Mouse (Mus musculus) neural tube, embryonic 13.5 days (tissue): ENCODE data around the gene Sacs. TPM values are rescaled to one million over a fixed set of nuclear protein-coding genes. Genes with fewer than 3 reads are reported as not detected.

Experiments
- ATAC-seq: fragments of 200-750 bp; cut with Nextera tagmentation; 2 replicates; pipeline ENCODE4 v1.8.0; 2017; ENCODE audit warnings: low read depth, mild to moderate bottlenecking, moderate TSS enrichment, moderate library complexity
- H3K27ac ChIP-seq: fragments of 300-500 bp; sonication (generic); replicated peaks from 2 replicates; pipeline ENCODE4 v1.5.1; 2015; ENCODE audit warnings: moderate library complexity, mild to moderate bottlenecking, inconsistent platforms
- H3K27me3 ChIP-seq: fragments of 300-500 bp; sonication (generic); 2 replicates; pipeline ENCODE4 v1.6.1; 2015; ENCODE audit warnings: mild to moderate bottlenecking, inconsistent platforms
- H3K36me3 ChIP-seq: fragments of 300-500 bp; sonication (generic); 2 replicates; pipeline ENCODE4 v1.6.1; 2015; ENCODE audit warnings: mild to moderate bottlenecking, inconsistent platforms
- H3K4me1 ChIP-seq: fragments of 300-500 bp; sonication (generic); replicated peaks from 2 replicates; pipeline ENCODE4 v1.6.1; 2015; ENCODE audit warnings: inconsistent platforms
- H3K4me2 ChIP-seq: fragments of 300-500 bp; sonication (generic); 2 replicates; pipeline ENCODE4 v1.6.1; 2015; ENCODE audit warnings: inconsistent platforms, mild to moderate bottlenecking, moderate library complexity
- H3K4me3 ChIP-seq: fragments of 300-500 bp; sonication (generic); 2 replicates; pipeline ENCODE4 v1.5.1; 2015; ENCODE audit warnings: mild to moderate bottlenecking, inconsistent platforms
- H3K9ac ChIP-seq: fragments of 300-500 bp; sonication (generic); 2 replicates; pipeline ENCODE4 v1.6.1; 2015; ENCODE audit warnings: moderate library complexity, mild to moderate bottlenecking, inconsistent platforms
- H3K9me3 ChIP-seq: fragments of 300-500 bp; sonication (generic); 2 replicates; pipeline ENCODE4 v1.6.1; 2016; ENCODE audit warnings: inconsistent platforms
- WGBS: fragments of 180-500 bp; shearing (Covaris S2); methylation state at CpG from one replicate; pipeline ENCODE4 v1.1.7; 2015; 5-methylcytosine and 5-hydroxymethylcytosine counted together
- polyA plus RNA-seq: library from polyadenylated mRNA; unstranded; fragments of >200 nt; fragmentation: Nextera tagmentation; extraction: Ambion mirVana; gene quantifications from 2 replicates; pipeline ENCODE4 v1.2.1, GENCODE M21; 2015

Sacs gene
- polyA plus RNA-seq, 1 experiment from 2014 or later: 6.5 TPM

- no peak for ATAC-seq
- Histone ChIP-seq H3K27ac (no peak overlapping the region), H3K9me3 (no peaks in the 10 kb centered on the region), H3K36me3 (no peaks in the 10 kb centered on the region), H3K27me3 (no peaks in the 10 kb centered on the region; the same call in 1 of the 2 replicates), H3K4me3 (no peak overlapping the region), H3K4me2 (no peak overlapping the region), H3K9ac (no peak overlapping the region), H3K4me1 (peaks cover 14% of the 10 kb centered on the region)
- 88% methylated on average over 3 of the region's 3 CpGs for WGBS
Measured at GRCm38 (mm10) chr14:61164461-61164860, 26.2 kb downstream of the Sacs start.

DNA sequence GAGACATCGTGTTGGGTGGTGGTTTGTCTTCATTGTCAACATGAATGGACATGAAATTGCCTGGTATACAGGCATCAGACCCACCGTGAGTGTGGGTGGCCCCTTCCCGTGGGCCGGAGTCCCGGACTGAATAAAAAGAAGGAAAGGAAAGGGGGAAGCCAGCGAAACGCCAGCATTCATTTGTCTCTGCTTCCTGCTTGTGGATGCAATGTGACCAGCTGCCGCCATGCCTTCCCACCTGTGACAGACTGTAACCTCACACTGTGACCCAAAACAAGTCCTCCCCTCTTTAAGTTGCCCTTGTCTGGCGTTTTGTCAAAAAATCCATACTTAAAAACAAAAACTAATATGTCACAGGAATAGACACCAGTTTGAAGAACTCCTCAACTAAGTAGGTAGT is 27.7 kb downstream of the Sacs start:
- 83% methylated on average over 9 of the region's 9 CpGs for WGBS
- H3K27ac ChIP-seq: no peak overlapping the region
- no peaks in the 10 kb centered on the region; the same call in 1 of the 2 replicates for H3K27me3 ChIP-seq
- H3K9me3 ChIP-seq: no peaks in the 10 kb centered on the region
- H3K4me3 ChIP-seq: no peak overlapping the region
- H3K4me1 ChIP-seq: peaks cover 7% of the 10 kb centered on the region
- ATAC-seq: no peak
- no peak overlapping the region for H3K9ac ChIP-seq
- H3K4me2 ChIP-seq: no peak overlapping the region
- no peaks in the 10 kb centered on the region for H3K36me3 ChIP-seq

DNA sequence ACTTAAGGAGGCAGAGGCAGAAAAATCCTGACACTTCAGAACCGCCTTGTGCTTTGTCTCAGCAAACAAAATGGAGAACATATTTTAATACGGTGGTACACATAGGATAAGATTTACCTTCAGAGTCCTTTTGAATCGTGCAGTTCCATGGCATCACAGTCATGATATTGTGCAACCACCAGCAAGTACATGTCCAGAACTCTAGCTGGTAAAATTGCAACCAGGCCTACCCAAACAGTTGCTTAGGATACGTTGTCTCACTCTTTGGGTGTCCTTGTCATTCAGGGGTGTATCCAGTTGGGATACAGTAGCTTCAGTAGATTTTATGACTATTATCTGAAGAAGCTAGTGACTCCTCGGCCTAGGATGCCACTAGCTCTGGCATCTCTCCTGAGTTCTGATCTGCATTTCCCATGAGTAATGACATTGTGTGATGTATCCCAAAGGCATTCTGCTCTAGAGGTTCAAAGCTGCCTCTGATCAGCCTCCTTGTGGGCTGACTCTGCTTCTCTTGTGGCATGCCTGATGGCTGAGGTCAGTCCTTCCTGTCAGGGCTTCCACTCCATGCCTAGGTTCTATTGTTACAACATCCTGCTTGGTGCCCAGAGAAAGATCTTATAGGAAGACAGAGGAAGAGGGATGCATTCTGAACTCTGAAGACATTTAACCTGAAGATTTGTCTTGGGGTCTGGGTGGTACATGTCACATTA is 33.2 kb downstream of the Sacs start:
- Histone ChIP-seq H3K9me3 (no peaks in the 10 kb centered on the region), H3K27ac (no peak overlapping the region), H3K4me2 (no peak overlapping the region), H3K4me3 (no peak overlapping the region), H3K4me1 (peaks cover 29% of the 10 kb centered on the region), H3K36me3 (no peaks in the 10 kb centered on the region), H3K27me3 (no peaks in the 10 kb centered on the region; the same call in 1 of the 2 replicates), H3K9ac (no peak overlapping the region)
- WGBS: 91% methylated on average over 5 of the region's 5 CpGs
- no peak for ATAC-seq

GRCm38 (mm10) chr14:61172548-61173158 is 34.4 kb downstream of the Sacs start:
- Histone ChIP-seq H3K4me2 (peak overlapping the region; percentile 65), H3K27me3 (no peaks in the 10 kb centered on the region; the same call in 1 of the 2 replicates), H3K9ac (peak overlapping the region; percentile 89), H3K4me3 (peak overlapping the region; percentile 72), H3K4me1 (peaks cover 31% of the 10 kb centered on the region), H3K27ac (peak overlapping the region; percentile 96), H3K36me3 (no peaks in the 10 kb centered on the region), H3K9me3 (no peaks in the 10 kb centered on the region)
- 0% methylated on average over 52 of the region's 52 CpGs for WGBS
- peak; percentile 99 for ATAC-seq

DNA sequence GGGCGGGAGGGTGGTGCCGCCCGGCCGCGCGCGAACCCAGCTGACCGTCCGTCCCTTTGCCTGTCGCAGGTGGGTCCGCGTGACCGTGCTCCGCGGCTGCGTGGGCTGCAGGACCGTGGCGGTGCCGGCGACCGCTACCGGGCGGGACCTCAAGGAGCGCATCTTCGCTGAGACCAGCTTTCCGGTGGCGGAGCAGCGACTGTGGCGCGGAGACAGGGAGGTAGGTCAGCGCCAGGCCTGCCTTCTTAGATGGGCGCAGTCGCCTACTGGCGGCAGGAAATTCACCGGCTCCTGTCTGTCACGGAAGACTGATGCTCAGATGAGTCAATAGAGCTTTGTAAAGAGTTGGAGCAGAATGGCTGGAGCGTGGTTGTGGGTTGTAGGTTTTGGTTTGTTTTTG is 35.0 kb downstream of the Sacs start:
- Histone ChIP-seq H3K4me2 (peak overlapping the region; percentile 65), H3K9ac (peak overlapping the region; percentile 89), H3K27ac (peak overlapping the region; percentile 96), H3K4me1 (peaks cover 31% of the 10 kb centered on the region), H3K27me3 (no peaks in the 10 kb centered on the region; the same call in 1 of the 2 replicates), H3K9me3 (no peaks in the 10 kb centered on the region), H3K4me3 (peak overlapping the region; percentile 72), H3K36me3 (no peaks in the 10 kb centered on the region)
- WGBS: 0% methylated on average over 37 of the region's 37 CpGs
- ATAC-seq: peak; percentile 73

GRCm38 (mm10) chr14:61191904-61192303 is 53.6 kb downstream of the Sacs start:
- H3K27me3 ChIP-seq: no peaks in the 10 kb centered on the region
- ATAC-seq: no peak
- no peak overlapping the region for H3K9ac ChIP-seq
- no peaks in the 10 kb centered on the region for H3K9me3 ChIP-seq
- H3K4me1 ChIP-seq: no peaks in the 10 kb centered on the region; the same call in 1 of the 2 replicates
- H3K4me2 ChIP-seq: no peak overlapping the region
- H3K36me3 ChIP-seq: peaks cover 67% of the 10 kb centered on the region
- WGBS: 91% methylated on average over 7 of the region's 7 CpGs
- no peak overlapping the region for H3K27ac ChIP-seq
- H3K4me3 ChIP-seq: no peak overlapping the region

GRCm38 (mm10) chr14:61192326-61192725 is 54.1 kb downstream of the Sacs start:
- peaks cover 70% of the 10 kb centered on the region for H3K36me3 ChIP-seq
- no peaks in the 10 kb centered on the region for H3K27me3 ChIP-seq
- no peak overlapping the region for H3K4me2 ChIP-seq
- H3K27ac ChIP-seq: no peak overlapping the region
- ATAC-seq: no peak
- no peak overlapping the region for H3K9ac ChIP-seq
- H3K4me3 ChIP-seq: no peak overlapping the region
- 88% methylated on average over 10 of the region's 10 CpGs for WGBS
- H3K9me3 ChIP-seq: no peaks in the 10 kb centered on the region
- H3K4me1 ChIP-seq: no peaks in the 10 kb centered on the region; the same call in 1 of the 2 replicates

DNA sequence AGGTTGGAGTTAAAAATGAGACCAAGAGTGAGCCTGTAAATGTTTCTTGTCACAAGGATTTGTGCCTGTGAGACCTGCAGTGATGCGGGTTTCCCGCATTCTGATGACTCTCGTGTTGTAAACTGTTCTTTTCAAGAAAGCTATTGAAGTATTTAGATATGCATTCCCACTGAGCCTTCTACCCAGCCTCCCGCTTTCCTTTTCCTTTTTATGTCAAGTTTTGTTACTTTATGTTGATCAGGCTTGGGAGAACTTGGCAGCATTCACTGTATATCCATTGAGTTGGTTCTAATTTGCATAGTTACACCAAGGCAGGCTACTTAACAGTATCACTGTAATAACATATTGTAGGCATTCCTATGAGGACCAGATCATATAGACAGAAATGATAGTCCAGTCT is 56.2 kb downstream of the Sacs start:
- 44% methylated on average over 4 of the region's 4 CpGs for WGBS
- no peaks in the 10 kb centered on the region for H3K27me3 ChIP-seq
- peaks cover 77% of the 10 kb centered on the region for H3K36me3 ChIP-seq
- H3K9me3 ChIP-seq: no peaks in the 10 kb centered on the region
- no peak overlapping the region for H3K9ac ChIP-seq
- no peak overlapping the region for H3K4me2 ChIP-seq
- no peak overlapping the region for H3K4me3 ChIP-seq
- ATAC-seq: no peak
- no peak overlapping the region for H3K27ac ChIP-seq
- no peaks in the 10 kb centered on the region for H3K4me1 ChIP-seq

DNA sequence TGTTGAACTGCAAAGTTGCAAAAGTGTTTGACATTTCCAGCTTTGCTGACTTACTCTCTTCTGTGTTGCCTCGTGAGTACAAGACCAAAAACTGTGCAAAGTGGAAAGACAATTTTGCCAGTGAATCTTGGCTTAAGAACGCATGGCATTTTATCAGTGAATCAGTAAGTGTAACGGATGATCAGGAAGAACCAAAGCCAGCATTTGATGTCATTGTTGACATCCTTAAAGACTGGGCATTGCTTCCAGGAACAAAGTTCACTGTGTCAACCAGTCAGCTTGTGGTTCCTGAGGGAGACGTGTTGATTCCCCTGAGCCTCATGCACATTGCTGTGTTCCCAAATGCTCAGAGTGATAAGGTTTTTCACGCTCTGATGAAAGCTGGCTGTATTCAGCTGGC is 71.9 kb downstream of the Sacs start:
- Histone ChIP-seq H3K36me3 (peaks cover 97% of the 10 kb centered on the region), H3K4me2 (no peak overlapping the region), H3K9me3 (peaks cover 15% of the 10 kb centered on the region; the same call in 1 of the 2 replicates), H3K9ac (no peak overlapping the region), H3K4me1 (no peaks in the 10 kb centered on the region), H3K27me3 (no peaks in the 10 kb centered on the region), H3K27ac (no peak overlapping the region), H3K4me3 (no peak overlapping the region)
- 98% methylated on average over 5 of the region's 5 CpGs for WGBS
- ATAC-seq: no peak

GRCm38 (mm10) chr14:61211754-61212153 is 73.5 kb downstream of the Sacs start:
- peaks cover 10% of the 10 kb centered on the region; the same call in 1 of the 2 replicates for H3K9me3 ChIP-seq
- H3K4me1 ChIP-seq: no peaks in the 10 kb centered on the region
- H3K9ac ChIP-seq: no peak overlapping the region
- no peaks in the 10 kb centered on the region for H3K27me3 ChIP-seq
- peaks cover 85% of the 10 kb centered on the region for H3K36me3 ChIP-seq
- ATAC-seq: no peak
- WGBS: 97% methylated on average over 6 of the region's 6 CpGs
- H3K27ac ChIP-seq: no peak overlapping the region
- no peak overlapping the region for H3K4me2 ChIP-seq
- H3K4me3 ChIP-seq: no peak overlapping the region

GRCm38 (mm10) chr14:61221166-61221565 is 82.9 kb downstream of the Sacs start:
- no peaks in the 10 kb centered on the region for H3K36me3 ChIP-seq
- 85% methylated on average over 5 of the region's 5 CpGs for WGBS
- ATAC-seq: no peak
- no peak overlapping the region for H3K4me2 ChIP-seq
- H3K9me3 ChIP-seq: no peaks in the 10 kb centered on the region
- no peaks in the 10 kb centered on the region; the same call in 1 of the 2 replicates for H3K4me1 ChIP-seq
- no peaks in the 10 kb centered on the region for H3K27me3 ChIP-seq
- H3K9ac ChIP-seq: no peak overlapping the region
- H3K27ac ChIP-seq: no peak overlapping the region
- no peak overlapping the region for H3K4me3 ChIP-seq

DNA sequence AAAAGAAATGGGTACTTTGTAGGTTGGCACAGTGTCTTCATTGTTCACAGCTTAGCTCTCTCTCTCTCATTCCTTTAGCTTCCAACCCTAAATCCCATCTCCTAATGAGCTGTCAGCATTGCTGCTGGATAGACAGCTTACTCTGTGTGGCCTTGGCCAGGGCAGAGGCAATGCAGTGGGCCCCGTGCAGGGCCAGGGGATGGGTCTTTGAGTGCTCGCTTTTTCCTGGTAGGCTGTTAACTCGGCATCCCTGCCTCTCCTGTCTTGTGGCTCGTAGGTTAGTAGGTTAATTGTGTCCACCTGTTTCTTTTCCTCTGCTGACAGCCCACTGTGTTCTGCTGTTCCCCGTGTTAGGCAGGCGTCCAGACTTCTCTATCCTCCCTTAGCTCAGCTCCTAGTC is 84.2 kb downstream of the Sacs start:
- H3K4me1 ChIP-seq: no peaks in the 10 kb centered on the region; the same call in 1 of the 2 replicates
- H3K27me3 ChIP-seq: no peaks in the 10 kb centered on the region
- WGBS: 69% methylated on average over 6 of the region's 6 CpGs
- H3K36me3 ChIP-seq: no peaks in the 10 kb centered on the region
- H3K9me3 ChIP-seq: no peaks in the 10 kb centered on the region
- no peak overlapping the region for H3K4me3 ChIP-seq
- no peak overlapping the region for H3K27ac ChIP-seq
- H3K9ac ChIP-seq: no peak overlapping the region
- no peak for ATAC-seq
- H3K4me2 ChIP-seq: no peak overlapping the region
